Mouse (Mus musculus) heart, embryonic 10.5 days (tissue): Measurements from ENCODE around the gene Inpp4b. TPM values are rescaled to one million over a fixed set of nuclear protein-coding genes. Genes with fewer than 3 reads are reported as not detected.
A peak's percentile ranks its signal among the peaks of the same experiment; 100 is the strongest.

ENCODE experiments used
- DNase-seq: peaks from one replicate; pipeline ENCODE4 v3.0.0-alpha.2; 2017; ENCODE audit warnings: low spot score
- H3K27ac ChIP-seq: fragments of 300-500 bp; sonication (generic); 2 replicates; pipeline ENCODE4 v1.5.1; 2016; ENCODE audit warnings: mild to moderate bottlenecking
- H3K27me3 ChIP-seq: fragments of 300-500 bp; sonication (generic); 2 replicates; pipeline ENCODE4 v1.6.1; 2016; ENCODE audit warnings: mild to moderate bottlenecking; ENCODE audit not compliant: poor library complexity, insufficient read depth, severe bottlenecking
- H3K36me3 ChIP-seq: fragments of 300-500 bp; sonication (generic); 2 replicates; pipeline ENCODE4 v1.6.1; 2016; ENCODE audit warnings: mild to moderate bottlenecking, moderate library complexity
- H3K4me1 ChIP-seq: fragments of 300-500 bp; sonication (generic); 2 replicates; pipeline ENCODE4 v1.6.1; 2016; ENCODE audit warnings: mild to moderate bottlenecking
- H3K4me3 ChIP-seq: fragments of 300-500 bp; sonication (generic); 2 replicates; pipeline ENCODE4 v1.5.1; 2016; ENCODE audit warnings: mild to moderate bottlenecking, moderate library complexity
- H3K9me3 ChIP-seq: fragments of 300-500 bp; sonication (generic); 2 replicates; pipeline ENCODE4 v1.6.1; 2016; ENCODE audit warnings: mild to moderate bottlenecking, moderate library complexity
- WGBS: fragments of 180-500 bp; shearing (Covaris S2); methylation state at CpG from one replicate; pipeline ENCODE4 v1.1.7; 2016; 5-methylcytosine and 5-hydroxymethylcytosine counted together
- polyA plus RNA-seq: library from polyadenylated mRNA; unstranded; fragments of >200 nt; fragmentation: Nextera tagmentation; extraction: Ambion mirVana; gene quantifications from 2 replicates; pipeline ENCODE4 v1.2.1, GENCODE M21; 2016

Inpp4b gene
- 6.0 and 10.8 TPM in 2 replicates for polyA plus RNA-seq

GRCm38 (mm10) chr8:81342236-81342998 lies at the start of gene Inpp4b:
Gene Inpp4b, plus strand, starts transcription at chr8:81342556.
- H3K9me3 ChIP-seq = no peaks in the 10 kb centered on the region
- H3K27ac ChIP-seq = peak within 1 kb of the TSS; percentile 74
- WGBS = under 1% methylated on average over 45 of the region's 46 CpGs
- no peaks in the 10 kb centered on the region for H3K36me3 ChIP-seq
- DNase-seq = peak; percentile 85
- H3K4me3 ChIP-seq = peak within 1 kb of the TSS; percentile 77
- H3K4me1 ChIP-seq = peaks cover 12% of the 10 kb centered on the region
- H3K27me3 ChIP-seq = peaks cover 38% of the 10 kb centered on the region

GRCm38 (mm10) chr8:81335250-81335649 lies 7.1 kb upstream of the Inpp4b start:
- Histone ChIP-seq H3K36me3 (no peaks in the 10 kb centered on the region), H3K27ac (no peak overlapping the region), H3K4me1 (no peaks in the 10 kb centered on the region), H3K4me3 (no peak overlapping the region), H3K9me3 (no peaks in the 10 kb centered on the region), H3K27me3 (peaks cover 4% of the 10 kb centered on the region; the same call in 1 of the 2 replicates)
- 73% methylated on average over 2 of the region's 2 CpGs for WGBS
- DNase-seq = no peak

GRCm38 (mm10) chr8:81341191-81341590 lies 1.2 kb upstream of the Inpp4b start:
- WGBS = 49% methylated on average over 5 of the region's 5 CpGs
- DNase-seq = no peak
- peak overlapping the region; percentile 77 for H3K4me3 ChIP-seq
- H3K4me1 ChIP-seq = peaks cover 12% of the 10 kb centered on the region
- peaks cover 33% of the 10 kb centered on the region for H3K27me3 ChIP-seq
- H3K36me3 ChIP-seq = no peaks in the 10 kb centered on the region
- no peaks in the 10 kb centered on the region for H3K9me3 ChIP-seq
- no peak overlapping the region for H3K27ac ChIP-seq

- no peaks in the 10 kb centered on the region for H3K9me3 ChIP-seq
- under 1% methylated on average over 16 of the region's 23 CpGs for WGBS
- no peaks in the 10 kb centered on the region for H3K36me3 ChIP-seq
- peak overlapping the region; percentile 74 for H3K27ac ChIP-seq
- peaks cover 38% of the 10 kb centered on the region for H3K27me3 ChIP-seq
- peak overlapping the region; percentile 77 for H3K4me3 ChIP-seq
- peak; percentile 79 for DNase-seq
- H3K4me1 ChIP-seq = peaks cover 12% of the 10 kb centered on the region
Measured at GRCm38 (mm10) chr8:81341591-81342235, 643 bp upstream of the Inpp4b start.

- Histone ChIP-seq H3K9me3 (no peaks in the 10 kb centered on the region), H3K27ac (peak overlapping the region; percentile 74; the same call in 1 of the 2 replicates), H3K4me3 (peak overlapping the region; percentile 77), H3K36me3 (no peaks in the 10 kb centered on the region), H3K4me1 (peaks cover 12% of the 10 kb centered on the region), H3K27me3 (peaks cover 39% of the 10 kb centered on the region)
- WGBS = 3% methylated on average over 3 of the region's 3 CpGs
- no peak for DNase-seq
Measured at GRCm38 (mm10) chr8:81342999-81343302, 595 bp downstream of the Inpp4b start.

GRCm38 (mm10) chr8:81345170-81345697 lies 2.9 kb downstream of the Inpp4b start:
- H3K36me3 ChIP-seq = no peaks in the 10 kb centered on the region
- H3K27me3 ChIP-seq = peaks cover 44% of the 10 kb centered on the region
- no peak for DNase-seq
- H3K4me1 ChIP-seq = peaks cover 12% of the 10 kb centered on the region
- no peak overlapping the region for H3K4me3 ChIP-seq
- no peaks in the 10 kb centered on the region for H3K9me3 ChIP-seq
- H3K27ac ChIP-seq = no peak overlapping the region
- WGBS = 81% methylated on average over 2 of the region's 2 CpGs

- WGBS = 81% methylated on average over 1 of the region's 1 CpGs
- H3K4me3 ChIP-seq = no peak overlapping the region
- peaks cover 36% of the 10 kb centered on the region for H3K27me3 ChIP-seq
- H3K27ac ChIP-seq = no peak overlapping the region
- no peaks in the 10 kb centered on the region for H3K4me1 ChIP-seq
- H3K36me3 ChIP-seq = no peaks in the 10 kb centered on the region
- no peaks in the 10 kb centered on the region for H3K9me3 ChIP-seq
- no peak for DNase-seq
Measured at GRCm38 (mm10) chr8:81349452-81349851, 7.1 kb downstream of the Inpp4b start.

GRCm38 (mm10) chr8:81353460-81353859 lies 11.1 kb downstream of the Inpp4b start:
- Histone ChIP-seq H3K9me3 (no peaks in the 10 kb centered on the region), H3K36me3 (no peaks in the 10 kb centered on the region), H3K27me3 (peaks cover 8% of the 10 kb centered on the region; the same call in 1 of the 2 replicates), H3K4me3 (no peak overlapping the region), H3K27ac (no peak overlapping the region), H3K4me1 (no peaks in the 10 kb centered on the region)
- DNase-seq = no peak
- 85% methylated on average over 5 of the region's 5 CpGs for WGBS

GRCm38 (mm10) chr8:81358108-81358507 lies 15.8 kb downstream of the Inpp4b start:
- WGBS = 85% methylated on average over 6 of the region's 6 CpGs
- no peaks in the 10 kb centered on the region for H3K9me3 ChIP-seq
- no peak overlapping the region for H3K4me3 ChIP-seq
- DNase-seq = no peak
- no peak overlapping the region for H3K27ac ChIP-seq
- H3K36me3 ChIP-seq = no peaks in the 10 kb centered on the region
- 0 out of 2 replicates have a peak, but pooled peaks cover 4% of the 10 kb centered on the region for H3K27me3 ChIP-seq
- H3K4me1 ChIP-seq = no peaks in the 10 kb centered on the region

- H3K4me3 ChIP-seq = no peak overlapping the region
- no peaks in the 10 kb centered on the region for H3K36me3 ChIP-seq
- no peaks in the 10 kb centered on the region for H3K27me3 ChIP-seq
- no peak overlapping the region for H3K27ac ChIP-seq
- WGBS = 79% methylated on average over 2 of the region's 2 CpGs
- H3K4me1 ChIP-seq = no peaks in the 10 kb centered on the region
- no peaks in the 10 kb centered on the region for H3K9me3 ChIP-seq
- DNase-seq = no peak
Measured at GRCm38 (mm10) chr8:81360518-81360917, 18.2 kb downstream of the Inpp4b start.

GRCm38 (mm10) chr8:81361162-81361561 lies 18.8 kb downstream of the Inpp4b start:
- no peaks in the 10 kb centered on the region for H3K36me3 ChIP-seq
- no peak overlapping the region for H3K27ac ChIP-seq
- H3K4me3 ChIP-seq = no peak overlapping the region
- DNase-seq = no peak
- no peaks in the 10 kb centered on the region for H3K27me3 ChIP-seq
- WGBS = 84% methylated on average over 2 of the region's 2 CpGs
- H3K9me3 ChIP-seq = no peaks in the 10 kb centered on the region
- no peaks in the 10 kb centered on the region for H3K4me1 ChIP-seq

- Histone ChIP-seq H3K4me1 (no peaks in the 10 kb centered on the region), H3K27ac (no peak overlapping the region), H3K27me3 (no peaks in the 10 kb centered on the region; the same call in 1 of the 2 replicates), H3K9me3 (no peaks in the 10 kb centered on the region), H3K36me3 (no peaks in the 10 kb centered on the region), H3K4me3 (no peak overlapping the region)
- 75% methylated on average over 5 of the region's 5 CpGs for WGBS
- DNase-seq = no peak
Measured at GRCm38 (mm10) chr8:81370607-81371006, 28.3 kb downstream of the Inpp4b start.

GRCm38 (mm10) chr8:81371844-81372243 lies 29.5 kb downstream of the Inpp4b start:
- no peaks in the 10 kb centered on the region; the same call in 1 of the 2 replicates for H3K27me3 ChIP-seq
- H3K36me3 ChIP-seq = no peaks in the 10 kb centered on the region
- H3K4me1 ChIP-seq = no peaks in the 10 kb centered on the region
- WGBS = 81% methylated on average over 4 of the region's 4 CpGs
- no peak for DNase-seq
- H3K4me3 ChIP-seq = no peak overlapping the region
- H3K9me3 ChIP-seq = no peaks in the 10 kb centered on the region
- H3K27ac ChIP-seq = no peak overlapping the region
